Mouse (Mus musculus) lung, adult 18-20 months (tissue): ENCODE measurements around the gene Hoxa3.

Source experiments
- DNase-seq, 2 experiments: peaks; one replicate each; pipeline ENCODE4 v3.0.0; 2022; ENCODE audit warnings: mixed read lengths in 2 of 2

Hoxa3 gene

DNA sequence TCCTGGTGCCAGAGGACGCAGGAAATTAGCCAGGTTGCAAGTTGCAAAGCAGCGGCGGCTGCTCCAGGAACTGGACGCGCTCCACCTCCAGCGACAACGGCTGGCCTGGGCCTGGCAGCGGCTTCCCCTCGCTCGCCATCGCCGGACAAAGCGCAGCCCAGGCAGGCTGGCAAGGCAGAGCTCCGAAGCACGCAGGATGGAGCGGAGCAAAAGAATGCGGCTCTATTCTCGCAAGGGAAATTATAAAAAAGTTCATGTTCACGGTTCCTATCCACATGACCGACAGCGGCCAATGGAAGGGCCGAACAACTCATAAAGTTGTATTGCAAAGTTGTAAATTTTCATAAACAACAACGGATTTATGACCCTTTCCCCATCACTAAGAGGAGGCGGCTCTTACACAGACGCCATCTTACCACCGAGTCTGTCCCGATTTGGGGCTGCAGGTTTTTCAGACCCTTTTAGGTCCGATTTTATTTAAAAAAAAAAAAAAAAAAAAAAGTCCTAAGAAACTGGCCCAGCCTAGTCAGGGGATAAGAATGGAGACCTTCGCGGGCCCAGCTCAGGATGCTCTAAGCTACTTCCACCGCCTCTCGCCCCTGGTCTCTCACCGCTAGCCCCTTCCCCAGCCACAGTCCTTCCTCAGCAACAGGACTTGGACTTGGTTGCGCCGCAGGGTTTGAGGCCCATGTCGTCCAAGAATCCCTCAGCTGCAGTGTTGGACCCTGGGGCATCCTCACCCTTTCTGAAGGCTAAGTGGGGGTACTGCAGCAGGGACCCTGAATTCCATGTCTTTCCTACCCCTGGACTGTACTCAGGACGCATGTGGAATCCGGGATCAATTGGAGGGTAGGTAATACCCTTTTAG is at the start of gene Hoxa3, which contains the start of gene Gm28308:
Gene Hoxa3 (minus strand): TSS at position 218 of the 868 bp plus-strand sequence.
Gene Gm28308 (minus strand): TSS at position 221 of the 868 bp plus-strand sequence.
- peak in 1 of 2 experiments; percentile 32 for DNase-seq

DNA sequence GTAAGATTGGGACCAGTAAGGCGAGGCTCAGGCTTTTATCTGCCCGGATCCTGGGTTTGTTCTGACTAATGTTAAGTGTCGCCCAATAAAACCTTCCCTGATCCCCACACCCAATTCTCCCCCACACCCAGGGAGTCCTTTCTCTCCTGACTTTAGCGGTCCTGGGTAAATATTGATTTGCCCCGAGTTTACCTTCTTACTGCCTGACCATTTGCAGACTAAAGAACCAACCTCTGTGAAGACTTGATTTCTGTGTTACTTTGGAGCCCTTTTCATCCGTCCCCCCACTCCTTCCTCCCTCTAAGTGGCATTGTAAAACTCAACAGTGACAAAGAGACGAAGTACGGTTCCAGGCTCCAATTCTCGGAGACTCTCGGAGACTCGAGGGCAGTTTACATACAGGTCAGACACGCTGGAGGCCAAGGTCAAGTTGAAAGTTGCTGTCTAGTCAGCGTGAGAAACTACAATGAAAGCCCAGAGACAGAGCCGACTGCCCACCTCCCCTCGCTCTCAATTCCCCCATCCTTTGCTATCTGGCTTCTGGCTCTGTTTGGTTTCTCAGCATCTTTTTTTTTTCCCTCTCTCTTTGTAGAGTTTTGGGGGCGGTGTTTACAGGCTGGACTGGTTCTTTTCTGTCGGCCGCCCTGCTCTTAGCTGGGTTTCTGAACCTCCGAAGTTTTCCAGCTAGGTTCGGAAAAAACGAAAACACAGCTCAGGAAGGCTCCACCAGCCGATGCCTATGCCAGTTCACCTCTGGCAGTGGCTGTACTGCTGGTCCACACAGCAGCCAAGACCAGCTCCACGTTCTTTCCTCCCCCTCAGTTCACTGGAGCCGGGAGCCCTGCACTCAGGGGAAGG is 49.6 kb upstream of the Hoxa3 start:
- no peak for DNase-seq

- DNase-seq, result no peak
Measured at GRCm38 (mm10) chr6:52261751-52262462, 48.8 kb upstream of the Hoxa3 start.

GRCm38 (mm10) chr6:52260654-52261575 is 47.8 kb upstream of the Hoxa3 start, which contains the start of gene Hoxa13:
Hoxa13 (minus strand) TSS chr6:52260880.
- no peak for DNase-seq

GRCm38 (mm10) chr6:52259811-52260261 is 46.7 kb upstream of the Hoxa3 start:
- DNase-seq, result no peak

- no peak for DNase-seq
Measured at GRCm38 (mm10) chr6:52259081-52259790, 46.1 kb upstream of the Hoxa3 start.

- DNase-seq, result peak; percentile 80 to 81
Measured at GRCm38 (mm10) chr6:52256956-52257355, 43.8 kb upstream of the Hoxa3 start.

DNA sequence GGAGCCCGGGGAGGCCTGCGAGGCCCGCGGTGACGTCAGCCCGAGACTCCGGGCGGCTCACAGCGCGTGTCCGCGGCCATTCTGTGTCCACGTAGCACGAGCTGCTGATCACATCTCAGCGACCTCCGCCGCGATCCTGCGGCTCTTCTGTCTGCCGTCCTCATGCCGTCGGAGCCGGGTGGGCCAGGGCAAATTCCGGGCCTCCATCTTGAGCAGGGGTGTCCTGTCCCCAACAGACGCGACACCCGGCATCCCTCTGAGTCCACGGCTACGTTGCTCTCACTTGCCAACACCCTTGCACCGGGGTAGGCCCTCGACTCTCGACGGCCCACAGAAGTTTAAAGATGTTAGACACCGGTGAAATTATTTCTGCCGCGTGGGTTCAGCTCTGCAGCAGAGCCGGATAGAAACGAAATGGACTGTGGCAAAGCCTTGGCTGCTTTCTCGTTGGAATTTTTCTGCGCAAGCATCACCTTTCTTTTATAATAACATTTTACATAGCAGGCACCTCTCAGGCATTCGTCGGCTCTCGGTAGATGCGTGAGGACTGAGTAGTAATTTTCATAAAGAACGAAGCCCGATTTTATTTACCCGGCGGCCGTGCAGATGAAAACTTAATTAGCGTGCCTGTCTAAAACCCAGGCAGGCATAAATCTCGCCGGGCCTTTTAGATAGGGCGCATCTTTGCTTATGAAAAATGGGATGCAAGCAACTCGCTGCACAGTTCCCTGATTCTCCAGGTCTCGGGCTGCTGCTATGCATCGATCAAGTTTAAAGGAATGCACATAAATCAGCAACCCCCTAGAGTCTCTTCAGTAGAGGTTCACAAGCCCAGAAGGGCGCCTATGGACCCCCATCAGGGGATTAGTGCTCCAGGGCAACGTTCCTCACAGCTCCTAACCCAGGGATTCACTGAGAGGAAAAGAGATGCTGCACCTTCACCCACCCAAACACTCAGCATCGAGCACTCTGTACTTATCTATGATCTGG is 40.7 kb upstream of the Hoxa3 start:
- no peak for DNase-seq

- no peak for DNase-seq
Measured at GRCm38 (mm10) chr6:52252775-52253376, 39.7 kb upstream of the Hoxa3 start.

GRCm38 (mm10) chr6:52252016-52252774 is 39.1 kb upstream of the Hoxa3 start:
- no peak for DNase-seq

GRCm38 (mm10) chr6:52251177-52251879 is 38.2 kb upstream of the Hoxa3 start:
- DNase-seq, result no peak

GRCm38 (mm10) chr6:52249826-52250225 is 36.7 kb upstream of the Hoxa3 start:
- DNase-seq, result no peak

- no peak for DNase-seq
Measured at GRCm38 (mm10) chr6:52249415-52249738, 36.2 kb upstream of the Hoxa3 start.

DNA sequence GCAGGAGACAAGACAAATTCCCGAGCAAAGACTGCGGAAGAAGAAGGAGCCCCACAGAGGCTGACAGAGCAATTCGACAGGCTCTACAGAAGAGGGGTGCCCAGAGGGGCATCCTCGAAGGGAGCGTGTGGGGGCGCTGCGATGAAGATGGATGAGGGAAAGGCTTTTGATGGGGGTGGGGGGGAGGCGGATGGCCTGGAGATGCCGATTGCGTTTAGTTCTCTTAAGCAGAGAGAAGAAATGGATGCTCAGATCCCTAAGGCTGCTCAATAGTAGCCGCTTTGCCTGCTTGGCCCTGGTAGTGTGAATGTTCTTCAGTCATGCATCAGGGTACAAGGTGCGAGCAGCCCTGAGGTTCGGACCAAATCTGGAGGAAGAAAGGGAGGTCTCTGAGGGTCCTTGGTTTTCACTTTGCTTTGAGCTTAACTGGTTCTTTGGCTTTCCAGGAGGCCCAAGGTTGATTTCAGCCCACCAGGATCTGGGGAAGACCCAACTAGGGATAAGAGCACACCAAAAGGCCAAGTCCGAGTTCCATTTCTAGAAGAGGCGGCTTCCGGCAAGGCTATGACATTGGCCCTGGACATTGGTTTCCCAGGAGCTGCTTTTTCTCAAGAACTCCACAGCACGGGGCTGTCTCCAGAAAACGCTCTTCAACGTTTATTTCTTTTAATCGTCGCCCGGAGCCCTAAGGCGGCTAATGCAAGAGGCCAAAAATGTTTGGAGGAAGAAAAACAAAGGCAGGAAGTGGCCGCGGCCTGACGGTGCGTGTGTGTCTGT is 35.7 kb upstream of the Hoxa3 start:
- DNase-seq, result no peak

DNA sequence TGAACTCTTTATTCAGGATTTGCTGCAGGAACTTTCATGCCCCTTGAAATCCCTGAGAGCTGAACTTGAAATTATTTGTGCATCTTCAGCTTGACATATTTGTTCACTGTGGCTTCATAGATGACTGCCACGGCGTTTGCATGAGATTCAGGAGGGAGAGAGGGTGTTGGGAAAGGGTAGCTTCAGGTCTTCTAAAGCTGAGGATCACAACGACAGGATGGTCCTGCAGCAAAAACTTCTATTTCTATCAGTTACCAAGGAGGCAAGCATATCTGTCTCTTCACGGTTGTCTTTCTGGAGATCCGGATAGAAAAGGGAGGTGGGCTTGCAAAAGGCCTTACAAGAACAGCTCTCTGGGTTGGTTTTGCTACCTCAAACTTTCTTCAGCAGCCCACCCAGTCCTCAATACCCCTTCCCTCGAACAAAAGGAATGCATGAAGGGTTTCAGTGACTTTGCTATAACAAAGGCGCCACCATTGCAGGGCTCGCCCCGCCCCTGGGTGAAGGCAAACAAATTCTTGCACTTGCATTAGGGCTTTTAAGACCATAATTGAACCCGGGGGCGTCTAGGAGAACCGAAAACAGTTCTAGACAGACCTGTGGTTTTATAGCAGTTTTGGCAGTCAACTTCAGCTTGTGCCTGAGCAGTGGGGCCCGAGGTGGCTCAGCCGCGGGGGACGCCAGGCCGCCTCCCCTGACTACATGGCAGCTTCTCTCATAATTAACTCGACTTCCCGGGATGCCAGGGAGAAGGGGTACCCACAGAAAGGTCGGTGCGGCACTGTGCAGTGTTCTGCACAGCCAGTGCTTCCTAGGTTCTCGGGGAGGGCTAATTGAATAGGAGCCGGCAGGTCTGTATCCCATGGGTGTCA is 34.9 kb upstream of the Hoxa3 start:
- no peak for DNase-seq

GRCm38 (mm10) chr6:52246916-52247315 is 33.8 kb upstream of the Hoxa3 start:
- DNase-seq, result no peak
